Mouse (Mus musculus) adrenal gland (tissue): ENCODE measurements around the gene Zfp598.
"Not testable (repeated sequence)": the region's sequence is repeated elsewhere in the genome, so short reads cannot be mapped to it uniquely, and the experiment has no call there.

ENCODE experiments used
- intact Hi-C: fragments of 180-260 bp; cut with DNase I; formaldehyde crosslinking; loops from one replicate; pipeline ENCODE4 v1.15.1; 2025

Gene Zfp598

DNA sequence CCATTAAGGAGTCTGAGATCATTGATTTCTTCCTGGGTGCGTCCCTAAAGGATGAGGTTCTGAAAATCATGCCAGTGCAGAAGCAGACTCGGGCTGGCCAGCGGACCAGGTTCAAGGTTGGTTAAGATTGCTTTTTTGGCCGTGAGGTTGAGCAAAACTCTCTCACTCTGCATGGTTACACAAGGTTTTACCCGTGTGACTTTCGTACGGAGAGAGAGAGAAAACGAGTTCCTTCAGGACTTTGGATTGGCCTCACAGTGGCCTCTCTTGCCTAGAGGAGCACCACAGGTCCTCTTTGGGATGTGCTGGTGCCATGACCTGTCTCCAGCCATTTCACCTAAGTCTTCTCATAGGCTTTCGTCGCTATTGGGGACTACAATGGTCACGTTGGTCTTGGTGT, 51.1 kb downstream of the Zfp598 start:
- intact Hi-C loops, result not testable (repeated sequence)

DNA sequence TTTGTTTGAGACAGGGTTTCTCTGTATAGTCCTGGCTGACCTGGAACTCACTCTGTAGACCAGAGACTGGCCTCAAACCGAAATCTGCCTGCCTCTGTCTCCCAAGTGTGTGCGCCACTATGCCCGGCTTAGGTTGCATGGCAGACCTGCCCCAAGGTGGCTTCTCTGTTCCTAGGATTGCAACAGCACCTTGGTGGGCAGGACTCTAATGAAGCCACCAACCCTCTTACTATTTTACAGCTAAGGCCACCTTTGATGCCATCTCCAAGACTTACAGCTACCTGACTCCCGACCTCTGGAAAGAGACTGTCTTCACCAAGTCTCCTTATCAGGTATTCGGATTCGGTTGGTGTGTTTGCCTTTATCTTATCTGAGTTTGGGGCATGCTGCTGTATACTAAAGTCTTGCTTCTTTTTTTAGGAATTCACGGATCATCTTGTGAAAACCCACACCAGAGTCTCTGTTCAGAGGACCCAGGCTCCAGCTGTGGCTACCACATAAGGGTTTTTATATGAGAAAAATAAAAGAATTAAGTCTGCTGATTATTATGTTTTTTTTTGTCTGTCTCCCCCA, 52.0 kb downstream of the Zfp598 start:
- intact Hi-C loops, result not testable (repeated sequence)

DNA sequence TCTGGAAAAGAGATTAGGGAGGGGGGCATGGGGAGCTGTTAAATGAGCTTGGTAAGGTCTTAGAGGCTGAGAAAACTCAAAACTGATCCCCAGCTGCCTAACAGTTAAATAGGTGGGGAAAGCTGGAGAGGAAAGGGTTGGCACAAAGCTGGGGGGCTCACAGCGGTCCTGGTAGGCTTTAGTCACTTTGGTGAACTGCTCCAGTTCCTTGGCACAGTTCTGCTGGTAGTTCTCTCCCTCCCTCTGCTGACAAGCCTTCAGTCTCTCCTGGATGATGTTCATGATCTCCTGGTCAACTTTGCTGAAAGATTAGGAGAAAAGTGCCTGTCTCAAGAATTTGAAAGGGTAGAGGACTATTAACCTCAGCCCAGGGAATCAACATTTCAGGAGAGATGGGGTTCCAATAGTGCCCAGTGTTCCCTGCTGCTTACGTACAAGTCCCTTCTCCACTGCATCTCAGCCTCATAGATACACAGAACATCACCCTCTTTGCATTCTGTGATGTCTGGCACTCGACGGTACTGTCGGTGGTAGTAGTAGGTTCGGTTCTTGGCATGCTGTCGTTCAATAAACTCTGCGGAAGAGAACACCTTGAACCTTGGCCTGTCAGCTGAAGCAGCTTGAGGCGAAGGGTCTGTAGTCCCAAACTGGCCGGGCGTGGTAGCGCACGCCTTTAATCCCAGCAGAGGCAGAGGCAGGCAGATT, 52.9 kb downstream of the Zfp598 start:
- intact Hi-C loops, result no loop called here

DNA sequence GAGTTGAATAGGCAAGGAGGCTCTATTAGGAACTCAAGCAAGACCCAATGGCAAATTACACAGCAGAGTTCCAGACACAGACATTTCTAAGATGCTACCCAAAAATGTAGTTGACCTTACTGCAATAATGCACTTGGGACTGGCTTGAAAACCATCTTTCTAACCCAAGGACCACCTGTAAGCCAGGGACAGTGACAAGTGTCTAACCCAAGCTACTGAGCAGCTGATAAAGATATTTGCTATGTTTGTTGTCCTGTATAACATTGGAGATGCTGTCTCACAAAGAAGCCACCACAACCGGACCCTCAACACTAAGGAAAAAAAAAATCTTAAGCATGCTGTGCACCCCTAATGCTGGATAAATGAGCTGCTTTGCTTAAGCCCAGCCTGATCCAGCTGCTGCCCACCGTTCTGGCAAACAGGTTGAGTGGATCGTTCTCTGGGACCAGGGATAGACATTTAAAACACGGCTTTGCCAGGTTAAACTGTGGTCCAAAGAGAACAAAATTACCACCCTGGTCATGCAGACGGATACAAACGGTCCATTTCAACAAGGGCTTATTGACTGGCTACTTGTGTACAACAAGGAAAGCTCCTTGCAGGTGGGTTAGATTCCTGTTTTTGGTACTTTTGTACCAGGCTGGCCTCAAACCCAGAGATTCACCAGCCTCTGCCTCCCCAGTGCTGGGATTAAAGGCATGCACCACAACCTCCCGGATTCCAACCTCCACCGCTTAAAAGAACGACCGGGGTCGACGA, 53.8 kb downstream of the Zfp598 start:
- intact Hi-C loops, result no loop called here

DNA sequence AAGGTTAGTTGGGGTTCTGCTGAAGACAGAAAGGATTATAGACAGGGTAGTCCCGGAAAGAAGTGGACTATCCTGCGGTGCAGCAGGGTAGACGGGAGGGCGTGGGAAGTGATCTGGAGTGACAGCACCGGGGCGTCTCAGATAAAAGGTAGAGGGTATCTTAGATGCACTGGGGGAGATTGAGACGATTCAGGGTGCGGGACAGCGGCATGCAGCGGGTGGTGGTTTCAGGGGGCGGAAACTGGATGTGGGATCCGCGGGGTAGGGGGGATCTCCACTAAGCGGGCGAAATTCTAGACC, 54.3 kb downstream of the Zfp598 start:
- intact Hi-C loops, result no loop called here

DNA sequence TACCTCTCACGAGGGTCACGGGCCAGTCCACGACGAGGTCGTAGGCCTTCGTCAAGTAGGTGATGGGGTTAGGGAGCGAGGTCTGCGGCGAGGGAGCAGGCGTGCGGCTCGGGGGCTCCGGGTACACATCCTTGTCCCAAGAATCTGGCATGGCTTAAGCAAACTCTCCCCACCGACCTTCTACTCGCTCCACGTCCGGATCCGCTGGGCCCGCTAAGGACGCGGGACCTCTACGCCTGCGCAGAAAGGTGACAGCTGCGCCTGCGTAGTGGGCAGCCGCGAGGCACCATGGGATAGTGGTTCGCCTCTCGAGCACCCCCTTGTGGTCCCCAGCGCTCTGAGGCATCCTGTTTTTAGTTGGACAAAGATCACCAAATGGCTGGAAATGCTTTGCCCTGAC, 54.7 kb downstream of the Zfp598 start, which contains the start of gene Ndufb10:
Gene Ndufb10, minus strand, starts transcription at position 295 of the 400 bp plus-strand sequence.
- intact Hi-C loops, result no loop called here

DNA sequence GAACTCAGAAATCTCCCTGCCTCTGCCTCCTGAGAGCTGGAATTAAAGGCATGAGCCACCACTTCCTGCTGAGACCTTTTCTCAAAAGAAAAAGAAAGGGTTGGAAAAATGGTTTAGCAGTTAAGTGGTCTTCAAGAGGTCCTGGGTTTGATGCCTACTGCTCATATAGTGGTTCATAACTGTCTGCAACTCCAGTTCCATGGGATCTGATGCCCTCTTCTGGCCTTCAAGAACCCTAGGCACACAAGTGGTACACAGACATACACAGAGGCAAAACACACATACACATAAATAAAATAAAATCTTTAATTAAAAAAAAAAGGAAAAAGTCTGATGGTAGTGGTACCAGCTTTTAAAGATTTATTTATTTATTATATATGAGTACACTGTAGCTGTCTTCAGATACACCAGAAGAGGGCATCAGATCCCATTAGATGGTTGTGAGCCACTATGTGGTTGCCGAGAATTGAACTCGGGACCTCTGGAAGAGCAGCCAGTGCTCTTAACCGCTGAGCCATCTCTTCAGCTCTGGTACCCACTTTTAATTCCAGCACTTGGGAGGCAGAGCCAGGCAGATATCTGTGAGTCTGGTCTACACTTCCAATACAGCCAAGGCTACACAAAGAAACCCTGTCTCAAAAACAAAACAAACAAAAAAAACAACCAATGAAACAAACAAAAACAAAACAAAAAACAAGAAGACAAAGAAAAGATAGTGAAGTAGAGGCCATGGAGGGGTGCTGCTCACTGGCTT, 56.3 kb downstream of the Zfp598 start:
- intact Hi-C loops, result no loop called here

DNA sequence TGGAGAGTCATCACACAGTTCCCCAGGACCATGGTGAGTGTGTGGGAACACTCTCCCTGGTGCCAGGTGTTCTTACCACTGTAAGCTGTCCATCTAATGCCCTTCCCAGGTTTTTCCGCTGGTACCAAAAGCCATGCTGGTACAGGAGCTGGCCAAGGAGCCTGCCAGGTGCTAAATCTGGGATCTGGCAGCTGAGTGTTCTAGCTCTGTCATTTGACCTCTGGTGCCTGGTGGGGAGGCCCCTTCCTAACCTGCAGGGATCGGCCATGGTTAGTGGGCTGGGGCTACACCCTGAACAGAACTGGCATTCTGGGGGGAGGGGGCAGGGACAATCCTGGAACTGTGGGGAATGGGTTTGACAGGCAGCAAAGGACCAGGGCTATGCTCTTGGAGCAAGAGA, 58.1 kb downstream of the Zfp598 start, which contains the start of gene Rpl3l:
Gene Rpl3l, plus strand, starts transcription at position 203 of the 400 bp plus-strand sequence.
- intact Hi-C loops, result no loop called here

DNA sequence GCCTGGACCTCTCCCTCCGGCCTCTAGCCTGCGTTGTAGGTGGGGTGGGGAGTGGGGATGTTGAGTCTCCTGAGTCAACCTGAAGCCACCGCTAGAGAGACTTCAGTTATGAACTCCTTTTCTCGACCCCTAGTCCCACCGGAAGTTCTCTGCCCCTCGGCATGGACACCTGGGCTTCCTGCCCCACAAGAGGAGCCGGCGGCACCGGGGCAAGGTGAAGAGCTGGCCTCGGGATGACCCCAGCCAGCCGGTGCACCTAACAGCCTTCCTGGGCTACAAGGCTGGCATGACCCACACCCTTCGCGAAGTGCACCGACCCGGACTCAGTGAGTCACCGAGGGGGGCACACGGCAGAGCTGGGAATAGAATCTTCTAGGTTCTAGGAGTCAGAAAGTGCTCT, 58.7 kb downstream of the Zfp598 start:
- intact Hi-C loops, result no loop called here

DNA sequence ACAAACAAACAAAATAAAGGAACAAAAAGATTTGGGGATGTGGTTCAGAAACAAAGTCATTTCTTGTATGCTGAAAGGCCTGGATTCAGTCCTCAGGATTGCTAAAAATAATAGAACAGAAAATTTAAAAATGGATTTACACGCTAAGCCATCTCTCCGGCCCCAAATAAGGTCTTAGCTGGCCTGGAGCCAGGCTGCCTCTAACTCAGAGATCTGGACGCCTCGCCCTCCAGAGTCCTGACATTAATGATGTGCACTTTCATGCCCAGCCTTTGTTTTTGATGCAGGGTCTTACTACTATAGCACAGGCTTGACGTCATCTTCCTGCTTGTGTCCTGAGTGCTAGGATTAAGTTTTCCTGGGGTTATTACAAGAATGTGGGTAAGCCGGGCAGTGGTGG, 59.6 kb downstream of the Zfp598 start:
- intact Hi-C loops, result no loop called here

DNA sequence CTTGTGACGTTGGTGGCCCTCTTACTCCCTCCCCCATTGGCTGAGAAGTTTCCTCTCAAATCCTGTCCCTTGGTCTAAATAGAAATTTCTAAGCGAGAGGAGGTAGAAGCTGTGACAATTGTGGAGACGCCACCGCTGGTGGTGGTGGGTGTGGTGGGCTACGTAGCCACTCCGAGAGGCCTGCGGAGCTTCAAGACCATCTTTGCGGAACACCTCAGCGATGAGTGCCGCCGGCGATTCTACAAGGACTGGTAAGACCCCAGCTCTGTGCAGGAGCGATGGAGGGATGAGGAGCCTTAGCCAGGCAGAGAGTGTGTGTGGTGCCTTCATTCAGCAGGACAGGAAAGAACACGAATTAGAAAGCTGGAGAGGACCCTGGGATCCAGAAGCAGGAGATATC, 61.3 kb downstream of the Zfp598 start:
- intact Hi-C loops, result no loop called here
